35 mouse cellular contexts compared by ENCODE assay signal in the genomic region with DNA sequence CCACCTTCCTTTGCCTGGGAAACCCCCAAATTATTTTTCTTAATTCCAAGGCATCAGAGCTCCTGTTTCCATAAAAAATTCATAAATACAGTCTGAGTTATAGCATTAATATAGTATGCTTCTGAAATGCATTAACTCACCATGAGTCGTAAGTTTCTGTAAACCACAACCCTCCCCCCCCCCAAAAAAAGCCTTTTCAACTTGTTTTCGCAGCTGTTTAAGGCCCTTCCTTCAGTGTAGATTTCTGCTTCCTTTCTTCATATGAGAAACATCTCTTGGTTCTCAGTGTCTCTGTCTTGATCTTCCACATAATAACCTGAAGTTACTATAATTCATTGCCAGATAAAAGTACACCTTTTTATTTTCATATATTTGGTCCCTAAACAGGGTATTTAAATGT.
"Had no signal": no experiment of that assay in that cellular context is flagged by ENCODE, and none has a peak within 500 bp of the region (broad histone marks: within the 10 kb centered on the region; RNA-seq: fewer than 3 reads in every experiment).

No protein-coding gene starts in this region.

- H3K4me3 ChIP-seq: heart, embryonic 12.5 days; heart, embryonic 13.5 days; heart, embryonic 15.5 days; hindbrain, embryonic 10.5 days; hindbrain, embryonic 12.5 days; hindbrain, embryonic 13.5 days; hindbrain, embryonic 15.5 days; intestine, embryonic 15.5 days; kidney, embryonic 15.5 days; layer of hippocampus, adult 2 months; left cerebral cortex, adult 2 months had no signal

- ATAC-seq: hindbrain, embryonic 16.5 days; hindbrain, postnatal 0 days; inflammation-experienced regulatory T-cells, adult 6 months; intestine, embryonic 15.5 days; intestine, embryonic 16.5 days; intestine, postnatal 0 days had no signal

- H3K27me3 ChIP-seq: heart, embryonic 12.5 days; heart, embryonic 13.5 days; heart, embryonic 15.5 days; hindbrain, embryonic 12.5 days; hindbrain, embryonic 13.5 days; hindbrain, embryonic 15.5 days; intestine, embryonic 15.5 days; kidney, embryonic 15.5 days had no signal

- H3K4me1 ChIP-seq: heart, embryonic 12.5 days; heart, embryonic 13.5 days; heart, embryonic 15.5 days; hindbrain, embryonic 10.5 days; hindbrain, embryonic 12.5 days; hindbrain, embryonic 15.5 days; intestine, embryonic 15.5 days; kidney, embryonic 15.5 days had no signal

- H3K36me3 ChIP-seq: heart, embryonic 12.5 days; heart, embryonic 13.5 days; heart, embryonic 15.5 days; hindbrain, embryonic 10.5 days; hindbrain, embryonic 12.5 days; hindbrain, embryonic 13.5 days; hindbrain, embryonic 15.5 days; intestine, embryonic 15.5 days; kidney, embryonic 15.5 days had no signal

- DNase-seq: heart, postnatal 10 days; heart, postnatal 14 days; heart, postnatal 36 days; heart, postnatal 4 days; kidney, adult 11 months; kidney, adult 18-20 months; kidney, adult 2 months; kidney, adult 8-10 months; kidney, adult 9 months; kidney, postnatal 10 days; kidney, postnatal 14 days; kidney, postnatal 25 days; kidney, postnatal 36 days; kidney, postnatal 4 days; layer of hippocampus, adult 9-11 months; layer of hippocampus, postnatal 36 days had no signal

- H3K4me2 ChIP-seq: heart, embryonic 11.5 days; heart, embryonic 12.5 days; heart, embryonic 13.5 days; heart, embryonic 15.5 days; hindbrain, embryonic 12.5 days; hindbrain, embryonic 13.5 days; hindbrain, embryonic 14.5 days; hindbrain, embryonic 15.5 days; intestine, embryonic 15.5 days; kidney, embryonic 15.5 days had no signal

- H3K27ac ChIP-seq: heart, embryonic 13.5 days; heart, embryonic 15.5 days; hindbrain, embryonic 10.5 days; hindbrain, embryonic 12.5 days; hindbrain, embryonic 13.5 days; hindbrain, embryonic 14.5 days; hindbrain, embryonic 15.5 days; hindbrain, postnatal 0 days; intestine, embryonic 15.5 days; kidney, embryonic 15.5 days; kidney, postnatal 0 days; layer of hippocampus, adult 2 months; left cerebral cortex, adult 2 months had no signal

- H3K9ac ChIP-seq: heart, embryonic 12.5 days; heart, embryonic 13.5 days; heart, embryonic 15.5 days; hindbrain, embryonic 12.5 days; hindbrain, embryonic 13.5 days; hindbrain, embryonic 14.5 days; hindbrain, embryonic 15.5 days; intestine, embryonic 15.5 days; kidney, embryonic 15.5 days had no signal

- H3K9me3 ChIP-seq: heart, embryonic 12.5 days; heart, embryonic 13.5 days; heart, embryonic 15.5 days; hindbrain, embryonic 10.5 days; hindbrain, embryonic 12.5 days; hindbrain, embryonic 13.5 days; hindbrain, embryonic 15.5 days; intestine, embryonic 15.5 days; kidney, embryonic 15.5 days had no signal
